Comparison of ENCODE assay signal across 20 mouse cellular contexts in genomic region chr11:20380106-20380505, GRCm38 (mm10). TPM values are rescaled to one million over a fixed set of nuclear protein-coding genes. Genes with fewer than 3 reads are reported as not detected.
"Had no signal": no experiment of that assay in that cellular context is flagged by ENCODE, and none has a peak within 500 bp of the region (broad histone marks: within the 10 kb centered on the region; RNA-seq: fewer than 3 reads in every experiment).

No protein-coding gene starts in this region.

- H3K4me1 ChIP-seq: liver, embryonic 15.5 days; lung, embryonic 15.5 days; neural tube, embryonic 12.5 days; stomach, embryonic 15.5 days had no signal

- DNase-seq: liver, postnatal 0 days; lung, adult 2 months; lung, postnatal 14 days; lung, postnatal 36 days; midbrain, embryonic 14.5 days; right cerebral cortex, postnatal 14 days; thymus, adult 2 months; thymus, postnatal 25 days; thymus, postnatal 4 days had no signal

- ATAC-seq: liver, postnatal 0 days; lung, postnatal 0 days; midbrain, embryonic 16.5 days had no signal

- H3K4me2 ChIP-seq: liver, embryonic 15.5 days; lung, embryonic 15.5 days; midbrain, embryonic 11.5 days; neural tube, embryonic 12.5 days; stomach, embryonic 15.5 days had no signal

- H3K27me3 ChIP-seq: liver, embryonic 15.5 days; lung, embryonic 15.5 days; neural tube, embryonic 12.5 days; stomach, embryonic 15.5 days had no signal

- H3K36me3 ChIP-seq: liver, embryonic 15.5 days; lung, embryonic 15.5 days; neural tube, embryonic 12.5 days; stomach, embryonic 15.5 days had no signal

- H3K9ac ChIP-seq: liver, embryonic 15.5 days; liver, postnatal 0 days; lung, embryonic 15.5 days; neural tube, embryonic 12.5 days; stomach, embryonic 15.5 days had no signal

- H3K9me3 ChIP-seq: liver, embryonic 15.5 days; lung, embryonic 15.5 days; megakaryocyte, embryonic 14.5 days; neural tube, embryonic 12.5 days; stomach, embryonic 15.5 days had no signal

- H3K27ac ChIP-seq: liver, embryonic 15.5 days; lung, embryonic 15.5 days; macrophage; neural tube, embryonic 12.5 days; stomach, embryonic 15.5 days; stomach, postnatal 0 days had no signal

- H3K4me3 ChIP-seq: liver, embryonic 15.5 days; lung, embryonic 15.5 days; megakaryocyte, embryonic 14.5 days; neural tube, embryonic 12.5 days; stomach, embryonic 15.5 days had no signal

RNA-seq across cellular contexts. Expression of gene Slc1a4, which starts 47.6 kb away (rescaled TPM):
- total RNA-seq: neutrophil, adult 5-6 weeks had no signal
